Mouse (Mus musculus): ENCODE results near the gene Trappc6a.
"Not testable (repeated sequence)": the region's sequence is repeated elsewhere in the genome, so short reads cannot be mapped to it uniquely, and the experiment has no call there.

The Trappc6a gene

DNA sequence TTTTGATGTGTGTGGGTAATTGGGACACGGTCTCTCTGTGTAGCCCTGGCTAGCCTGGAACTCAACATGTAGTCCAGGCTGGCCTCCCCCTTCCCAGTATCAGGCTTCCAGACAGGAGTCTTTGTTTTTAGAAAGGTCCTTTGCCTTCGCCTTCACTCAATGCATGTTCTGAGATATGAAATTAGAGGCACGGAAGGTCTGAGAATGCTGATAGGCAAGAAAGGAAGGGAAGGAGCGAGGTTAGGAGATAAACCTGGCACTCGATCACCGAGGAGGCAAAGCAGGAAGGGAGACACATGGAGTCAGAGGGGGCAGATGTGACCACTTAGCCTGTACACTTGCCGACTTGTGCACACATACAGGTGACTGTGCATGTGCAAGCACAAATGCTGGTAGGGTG lies 21.6 kb upstream of the Trappc6a start:
- DNase-seq (ENCODE audit: extremely low read depth, low read depth, low spot score) = no peak

DNA sequence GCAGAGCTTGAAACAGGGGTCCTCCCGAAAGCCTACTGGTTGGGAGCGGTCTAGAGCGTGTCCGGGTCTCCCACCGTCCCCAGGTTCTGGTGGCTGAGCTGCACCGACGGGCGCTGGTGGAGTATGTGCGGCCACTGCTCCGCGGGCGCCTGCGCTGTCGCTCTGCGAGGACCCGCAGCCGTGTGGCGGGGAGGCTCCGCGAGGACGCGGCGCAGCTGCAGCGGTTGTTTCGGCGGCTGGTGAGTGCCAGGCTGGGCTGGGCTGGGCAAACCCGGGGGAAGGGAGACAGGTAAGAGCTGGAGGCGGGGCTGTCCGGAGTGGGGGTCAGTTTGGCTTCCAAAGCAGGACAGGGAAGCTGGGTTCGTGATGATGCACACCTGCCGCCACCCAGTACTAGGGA lies 18.7 kb upstream of the Trappc6a start:
- DNase-seq (ENCODE audit: extremely low read depth, low read depth, low spot score) = no peak

DNA sequence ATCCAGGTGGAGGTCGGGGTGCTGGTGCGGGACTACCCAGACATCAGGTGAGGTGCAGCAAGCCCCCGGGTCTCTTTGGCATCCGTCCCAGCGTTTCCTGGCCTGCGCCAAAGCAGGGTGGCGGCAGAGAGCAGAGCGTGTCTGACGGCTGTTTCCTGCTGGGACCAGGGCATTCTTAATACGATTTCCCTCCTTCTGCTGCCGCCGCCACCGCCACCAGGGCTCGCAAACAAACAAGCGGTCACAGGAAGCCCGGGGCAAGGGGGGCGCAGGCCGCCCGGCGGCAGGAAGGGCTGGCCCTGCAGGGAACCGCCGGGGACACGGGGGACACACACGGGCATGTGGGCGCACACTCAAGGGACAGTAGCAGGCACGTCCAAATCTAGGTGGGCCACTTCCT lies 16.5 kb upstream of the Trappc6a start:
- no peak for DNase-seq (ENCODE audit: extremely low read depth, low read depth, low spot score)

DNA sequence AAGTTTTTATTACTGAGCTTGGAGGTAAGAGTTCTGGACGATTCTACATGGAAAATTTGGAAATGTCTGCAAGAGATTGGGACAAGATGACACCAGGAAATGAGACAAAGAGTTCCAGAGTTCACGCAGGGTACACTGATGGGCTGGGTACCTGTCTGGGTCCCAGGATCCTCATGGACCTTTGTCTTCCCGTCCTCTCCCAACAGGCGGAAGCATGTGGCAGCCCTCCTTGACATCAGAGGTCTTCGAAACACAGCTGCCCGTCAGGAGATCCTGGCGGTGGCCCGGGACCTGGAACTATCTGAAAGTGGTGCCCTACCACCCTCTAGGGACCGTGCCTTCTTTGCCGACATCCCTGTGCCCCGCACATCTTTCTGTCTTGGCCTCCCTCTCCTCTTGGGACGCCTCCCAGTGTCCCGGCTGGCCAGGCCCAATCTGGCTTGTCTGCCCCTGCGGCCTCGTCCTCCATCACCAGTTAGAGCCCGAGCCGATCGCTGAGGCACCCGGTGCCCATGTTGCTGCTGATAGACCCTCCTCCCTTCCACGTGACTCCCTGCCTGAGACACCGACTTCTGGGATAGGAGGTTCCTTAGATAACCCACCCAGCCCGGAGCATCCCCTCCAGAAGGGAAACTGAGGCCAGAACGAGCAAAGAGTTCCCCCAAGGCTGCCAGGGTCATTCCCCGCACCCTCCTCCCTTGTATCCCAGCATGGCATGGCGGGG lies 13.3 kb upstream of the Trappc6a start:
- no peak for DNase-seq (ENCODE audit: extremely low read depth, low read depth, low spot score)

DNA sequence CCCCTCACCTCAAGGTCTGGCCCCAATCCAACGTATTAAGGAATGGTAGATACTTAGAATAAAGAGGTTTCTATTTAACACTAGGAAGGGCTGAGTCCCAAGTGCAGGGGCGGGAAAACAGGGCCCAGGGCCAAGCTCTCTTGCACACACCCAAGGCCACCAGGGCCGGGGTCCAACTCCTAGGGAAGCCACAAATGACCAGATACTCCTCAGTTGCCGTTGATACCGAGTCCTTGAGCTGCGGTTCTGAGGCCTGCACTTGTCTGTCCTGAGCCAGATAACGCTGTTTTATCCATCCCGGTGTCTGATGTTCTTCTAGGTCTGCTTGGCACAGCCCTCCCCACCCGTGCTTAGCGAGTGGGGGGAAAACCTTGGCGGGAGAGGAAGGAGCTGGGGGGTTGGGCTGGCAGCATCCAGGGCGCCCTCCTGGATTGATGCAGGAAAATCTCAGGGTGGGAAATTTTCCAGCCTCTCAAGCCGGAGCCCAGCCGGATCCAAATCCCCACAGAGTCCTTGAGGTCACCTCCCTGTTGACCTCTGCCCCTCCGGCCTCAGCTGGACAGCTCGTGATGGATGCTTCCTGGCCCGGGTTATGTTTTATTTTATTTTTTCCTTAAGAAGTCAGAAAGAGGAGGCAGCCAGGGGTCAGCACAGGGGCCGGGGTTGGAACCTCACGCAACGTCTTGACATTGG lies 12.5 kb upstream of the Trappc6a start:
- no peak for DNase-seq (ENCODE audit: extremely low read depth, low read depth, low spot score)

DNA sequence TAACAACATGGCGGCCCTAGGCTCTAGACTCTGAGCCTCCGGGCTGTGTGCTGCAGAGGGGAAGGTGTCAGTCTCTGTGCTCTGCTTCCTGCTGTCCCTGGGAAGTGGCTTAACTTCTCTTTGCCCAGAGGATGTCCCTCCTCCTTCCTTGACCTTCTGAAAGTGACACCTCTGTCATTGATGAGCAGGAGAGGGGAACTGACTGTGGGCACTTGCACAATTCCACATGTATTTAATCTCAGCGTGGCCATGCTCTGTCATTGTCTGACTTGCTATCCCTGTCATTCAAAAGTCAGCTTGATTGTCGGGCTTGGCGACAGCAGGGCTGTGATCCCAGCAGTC lies 12.0 kb upstream of the Trappc6a start:
- DNase-seq (ENCODE audit: extremely low read depth, low read depth, low spot score) = no peak

DNA sequence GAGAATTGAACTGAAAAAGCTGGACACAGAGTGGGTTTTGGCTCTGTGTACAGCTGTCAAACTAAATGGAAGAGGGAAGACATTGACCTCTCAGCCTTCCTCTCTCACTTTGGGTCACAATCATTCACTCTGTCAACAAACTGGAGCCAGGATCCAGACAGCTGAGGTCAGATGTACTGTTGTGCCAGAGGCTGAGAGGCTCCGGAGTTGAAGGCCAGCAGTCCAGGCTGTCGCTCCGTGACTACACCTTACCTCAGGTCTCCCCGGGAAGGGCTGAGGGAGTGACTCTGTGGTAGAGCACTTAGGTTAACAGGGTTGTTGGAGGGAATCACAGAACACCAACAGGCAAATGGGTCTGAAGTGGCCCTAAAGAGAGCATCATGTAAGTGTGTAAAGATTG lies 9.9 kb upstream of the Trappc6a start:
- no peak for DNase-seq (ENCODE audit: extremely low read depth, low read depth, low spot score)

DNA sequence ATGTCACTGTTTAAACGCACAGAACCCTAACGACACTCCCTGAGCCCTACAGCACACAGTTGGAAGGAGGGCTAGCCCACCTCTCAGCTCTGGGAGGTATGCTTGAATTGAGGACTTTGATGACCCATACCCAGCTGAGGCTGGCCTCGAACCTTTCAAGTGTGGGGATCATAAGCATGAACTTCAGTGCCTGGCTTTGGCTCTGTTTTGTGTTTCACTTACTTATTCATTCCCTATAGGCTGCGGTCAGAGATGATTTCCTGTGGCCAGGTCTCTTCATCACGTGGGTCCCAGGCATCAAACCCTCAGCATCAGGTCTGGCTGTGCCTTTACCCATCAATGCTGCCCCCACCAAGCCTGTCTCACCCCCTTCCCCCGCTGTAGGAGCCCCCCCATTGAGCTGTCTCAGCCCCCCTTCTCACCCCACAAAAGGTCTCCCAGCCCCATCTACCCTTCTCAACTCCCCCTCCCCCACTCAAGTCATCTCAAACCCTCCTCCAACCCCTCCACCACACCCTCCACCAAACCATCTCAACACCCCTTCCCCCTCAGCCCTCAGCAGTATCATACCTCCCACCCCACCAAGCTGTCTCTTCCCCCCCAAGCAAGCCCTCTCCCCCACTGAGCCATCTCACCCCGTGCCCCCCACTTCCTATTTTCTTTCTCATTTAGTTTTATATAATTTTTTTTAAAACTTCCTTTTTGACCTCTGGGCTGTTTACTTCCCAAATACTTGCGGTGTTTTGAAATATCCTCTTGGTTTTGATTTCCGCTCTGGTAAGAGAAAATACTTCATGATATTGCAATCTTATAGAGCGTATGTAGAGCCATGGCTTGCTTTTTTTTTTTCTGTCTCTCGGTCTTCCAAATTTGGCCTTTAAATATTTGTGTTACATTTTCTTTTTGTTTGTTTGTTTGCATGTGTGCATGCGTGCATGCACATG lies 7.5 kb upstream of the Trappc6a start:
- DNase-seq (ENCODE audit: extremely low read depth, low read depth, low spot score) = no peak

DNA sequence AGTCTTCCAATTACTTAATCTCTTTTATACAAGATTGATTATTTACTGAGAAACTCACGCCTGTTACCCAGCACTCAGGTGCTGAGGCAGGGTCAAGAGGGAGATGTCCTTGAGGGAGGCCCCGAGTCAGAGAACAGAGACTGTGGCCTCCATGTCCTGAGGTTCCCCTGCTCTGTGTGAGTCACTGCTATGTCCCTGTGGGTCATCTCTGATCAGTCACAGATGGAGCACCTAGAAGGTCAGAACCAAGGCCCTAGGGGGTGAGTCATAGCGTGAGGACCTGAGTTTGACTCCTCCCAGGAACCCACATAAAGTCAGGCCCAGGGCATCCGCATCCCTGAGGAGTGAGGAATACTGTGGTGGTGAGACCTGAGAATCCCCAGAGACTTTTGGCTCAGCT lies 6.5 kb upstream of the Trappc6a start:
- DNase-seq (ENCODE audit: extremely low read depth, low read depth, low spot score) = no peak

DNA sequence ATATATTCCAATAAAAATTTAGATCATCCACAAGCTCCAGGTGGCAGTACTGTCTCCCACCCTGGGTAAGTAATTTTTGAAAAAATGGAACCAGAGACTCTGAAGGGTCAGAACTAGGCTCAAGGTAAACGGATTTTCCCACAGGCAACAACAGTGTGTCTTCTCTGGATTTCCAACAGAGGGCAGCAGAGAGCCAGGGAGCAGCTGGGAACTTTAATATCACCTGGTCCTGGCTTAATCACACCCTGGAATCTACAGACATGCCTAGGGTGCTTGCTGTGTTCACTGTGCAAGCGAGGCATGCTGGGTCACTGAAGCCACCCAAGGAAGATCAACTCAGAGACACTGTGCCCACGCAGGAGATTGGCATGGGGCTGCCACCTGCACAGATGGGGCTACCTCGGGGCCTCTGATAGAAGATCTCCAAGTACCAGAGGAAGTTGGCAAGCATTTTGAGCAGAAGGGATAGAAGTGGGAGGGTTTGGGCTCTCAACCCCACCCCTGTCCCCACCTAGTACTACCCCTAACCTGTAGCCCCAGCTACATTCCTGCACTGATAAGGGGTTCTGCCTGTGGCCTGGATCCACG lies 4.6 kb upstream of the Trappc6a start:
- peak; percentile 34 for DNase-seq (ENCODE audit: extremely low read depth, low read depth, low spot score)

DNA sequence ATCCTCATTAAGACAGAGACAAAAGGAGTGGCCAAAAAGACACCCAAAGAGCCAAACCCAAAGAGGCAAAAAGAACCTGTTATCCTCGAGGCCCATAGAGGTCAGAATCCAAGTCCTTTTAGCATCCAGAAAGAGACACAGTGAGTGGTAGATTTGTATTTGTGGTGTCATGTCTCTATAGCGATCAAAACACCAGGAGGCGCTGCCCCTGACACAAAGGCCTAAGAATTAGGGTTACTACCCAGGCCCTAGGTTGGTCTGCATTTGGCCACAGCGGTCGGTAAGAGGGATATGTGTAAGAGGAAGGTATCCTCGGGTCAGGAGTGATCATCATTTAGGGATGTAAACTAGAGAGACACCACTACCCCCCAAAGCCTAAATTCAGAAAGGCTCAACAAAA lies 1.9 kb upstream of the Trappc6a start:
- no peak for DNase-seq (ENCODE audit: extremely low read depth, low read depth, low spot score)

DNA sequence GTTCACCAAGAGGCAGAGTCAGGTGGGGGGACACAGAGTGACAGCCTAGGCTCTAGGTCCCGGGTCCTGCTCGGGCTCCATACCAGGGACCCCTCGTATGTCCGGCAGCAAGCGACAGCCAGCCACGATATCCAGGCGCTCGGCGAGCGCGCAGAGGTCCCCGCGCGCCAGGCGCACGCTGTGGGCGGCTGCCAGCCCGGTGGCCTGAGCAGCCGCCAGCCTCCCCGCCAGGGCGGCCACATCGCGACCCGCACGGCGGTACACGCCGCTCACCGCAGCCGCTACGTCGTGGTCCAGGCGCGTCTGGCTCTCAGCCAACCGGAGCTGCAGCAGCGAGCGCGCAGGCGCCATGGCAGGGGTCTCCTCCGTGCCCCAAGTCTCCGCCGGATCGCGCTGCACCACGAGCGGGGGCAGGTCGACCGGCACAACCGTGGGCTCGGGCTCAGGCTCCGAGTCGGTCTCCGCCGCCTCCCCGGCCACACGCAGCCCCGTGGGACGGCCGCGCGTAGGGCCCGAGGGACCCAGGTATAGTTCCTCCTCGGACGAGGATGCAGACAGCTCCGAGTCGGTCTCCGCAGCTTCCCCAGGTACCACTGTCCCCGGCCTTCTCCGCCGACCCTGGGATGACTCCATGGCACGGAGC lies 1.1 kb upstream of the Trappc6a start:
- DNase-seq (ENCODE audit: extremely low read depth, low read depth, low spot score) = no peak

DNA sequence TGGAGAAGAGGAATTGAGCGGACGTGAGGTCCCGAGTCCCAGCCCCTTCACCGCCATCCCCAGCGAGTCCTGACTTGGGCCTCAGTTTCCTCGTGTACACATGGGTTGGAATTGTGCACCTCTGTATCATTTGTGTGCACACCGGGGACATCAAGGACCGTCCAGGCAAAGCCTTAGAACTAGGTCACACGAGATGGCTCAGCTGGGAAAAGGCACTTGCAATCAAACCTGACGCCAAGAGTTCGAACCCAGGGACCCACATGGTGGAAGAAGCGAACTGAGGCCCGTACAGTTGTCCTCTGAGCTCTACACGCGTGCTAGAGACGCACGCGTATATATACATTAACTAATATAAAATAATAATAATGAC lies 598 bp upstream of the Trappc6a start:
- no peak for DNase-seq (ENCODE audit: extremely low read depth, low read depth, low spot score)

DNA sequence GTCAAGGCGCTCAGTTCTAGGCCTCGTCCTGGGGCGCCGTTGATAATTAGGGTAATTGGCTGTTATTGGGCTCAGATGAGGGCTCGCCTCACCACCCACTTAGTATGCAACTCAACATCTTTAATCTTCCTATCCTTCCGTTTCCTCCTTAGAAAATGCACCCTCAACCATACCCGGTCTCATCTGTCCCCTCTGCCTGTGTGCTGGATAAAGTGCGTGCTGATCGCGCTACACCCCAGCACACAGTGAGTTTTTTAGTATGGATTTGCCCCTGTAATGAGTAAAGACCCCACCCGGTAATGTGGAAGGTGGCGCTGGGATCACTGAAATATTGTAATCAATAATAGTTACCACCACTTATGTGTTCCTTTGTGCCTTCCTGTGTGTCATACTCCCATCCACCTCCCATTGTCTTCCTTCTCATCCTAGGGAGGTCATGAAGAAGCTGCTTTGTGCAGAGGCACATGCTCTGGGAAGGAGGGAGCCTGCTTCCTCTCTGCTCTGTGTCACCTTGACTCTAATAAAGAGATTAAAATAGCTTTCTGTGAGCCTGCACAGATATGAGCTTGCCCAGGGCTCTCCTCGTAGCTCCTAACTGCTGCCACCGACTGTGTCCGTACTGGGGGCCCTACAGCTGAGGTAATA lies 851 bp downstream of the Trappc6a start:
- no peak for DNase-seq (ENCODE audit: extremely low read depth, low read depth, low spot score)

DNA sequence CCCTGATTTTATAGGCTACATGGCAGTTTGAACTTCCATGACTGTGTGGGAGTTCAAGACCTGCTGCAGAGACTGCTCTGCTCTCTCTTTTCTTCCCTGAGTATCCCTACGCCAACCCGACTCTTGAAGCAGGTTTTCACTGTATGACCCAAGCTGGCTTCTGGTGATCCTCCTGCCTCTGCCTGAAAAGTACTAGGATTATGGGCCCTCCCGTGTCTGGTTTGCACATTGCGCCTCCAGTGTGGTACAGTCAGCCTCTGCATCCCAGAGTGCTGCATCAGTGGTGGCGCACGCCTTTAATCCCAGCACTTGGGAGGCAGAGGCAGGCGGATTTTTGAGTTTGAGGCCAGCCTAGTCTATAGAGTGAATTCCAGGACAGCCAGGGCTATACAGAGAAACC lies 1.6 kb downstream of the Trappc6a start:
- no peak for DNase-seq (ENCODE audit: extremely low read depth, low read depth, low spot score)

DNA sequence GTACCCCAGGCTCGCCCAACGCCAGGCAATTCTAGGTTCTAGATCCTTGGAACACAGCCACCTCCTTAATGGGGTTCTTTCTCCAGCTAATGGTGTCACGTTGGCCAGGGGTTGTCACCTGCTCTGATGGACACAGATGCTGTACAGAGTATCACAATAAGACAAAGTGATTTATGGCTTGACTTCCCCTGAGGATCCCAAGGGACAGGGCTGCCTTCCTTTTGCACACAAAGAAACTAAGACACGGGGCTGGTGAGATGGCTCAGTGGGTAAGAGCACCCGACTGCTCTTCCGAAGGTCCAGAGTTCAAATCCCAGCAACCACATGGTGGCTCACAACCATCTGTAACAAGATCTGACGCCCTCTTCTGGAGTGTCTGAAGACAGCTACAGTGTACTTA lies 3.7 kb downstream of the Trappc6a start:
- DNase-seq (ENCODE audit: extremely low read depth, low read depth, low spot score) = not testable (repeated sequence)

DNA sequence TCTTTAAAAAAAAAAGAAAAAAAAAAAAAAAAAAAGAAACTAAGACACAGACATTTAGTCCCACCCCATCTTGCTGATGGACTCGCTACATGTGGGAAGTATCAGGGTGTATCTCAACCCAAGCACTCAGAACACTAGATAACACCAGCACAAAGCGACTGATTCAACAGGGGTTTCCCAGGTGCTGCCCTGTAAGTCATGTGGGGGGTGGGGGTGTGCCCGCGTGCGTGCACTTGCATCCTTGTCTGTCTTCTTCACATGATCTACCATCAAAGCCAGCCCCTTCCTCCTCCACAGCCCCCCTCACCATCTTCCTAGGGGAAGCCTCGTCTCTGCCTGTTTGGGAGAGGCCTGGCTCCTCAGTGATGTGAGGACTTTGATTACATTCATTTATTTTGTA lies 4.2 kb downstream of the Trappc6a start:
- DNase-seq (ENCODE audit: extremely low read depth, low read depth, low spot score) = no peak

DNA sequence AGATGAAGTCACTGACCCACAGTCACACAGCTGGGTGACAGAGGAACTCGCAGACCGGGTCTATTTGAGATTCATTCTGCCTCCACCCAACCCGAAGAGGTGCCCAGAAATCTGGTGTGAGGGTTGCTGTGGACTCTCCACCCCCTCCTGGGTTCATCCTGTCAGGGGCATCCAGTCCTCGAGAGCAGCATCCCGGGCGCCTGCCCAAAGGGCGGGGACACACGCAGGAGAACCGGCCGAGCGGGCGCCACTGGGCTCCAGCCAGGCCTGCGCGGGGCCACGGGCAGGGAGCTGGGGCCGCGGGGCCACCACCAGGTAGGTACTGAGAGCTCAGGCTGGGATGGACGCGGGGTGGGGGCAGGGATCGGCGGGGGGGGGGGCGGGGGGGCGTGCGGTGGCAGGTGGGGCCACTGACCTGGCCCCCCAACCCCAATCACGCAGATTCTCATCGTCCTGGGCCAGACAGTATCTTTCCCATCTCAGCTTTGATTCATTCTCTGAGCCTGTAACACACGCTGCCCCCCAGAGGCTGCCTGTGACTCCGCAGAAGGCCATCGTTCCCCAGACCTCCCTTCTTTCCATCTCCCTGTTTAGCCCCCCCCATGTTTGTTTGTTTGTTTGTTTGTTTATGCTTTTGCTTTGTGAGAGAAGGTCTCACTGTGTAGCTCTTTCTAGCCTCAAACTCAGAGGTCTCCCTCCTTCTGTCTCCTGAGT lies 9.6 kb downstream of the Trappc6a start, which contains the start of gene Nkpd1:
Gene Nkpd1 (plus strand): TSS at position 187 of the 714 bp plus-strand sequence.
- DNase-seq (ENCODE audit: extremely low read depth, low read depth, low spot score) = no peak

DNA sequence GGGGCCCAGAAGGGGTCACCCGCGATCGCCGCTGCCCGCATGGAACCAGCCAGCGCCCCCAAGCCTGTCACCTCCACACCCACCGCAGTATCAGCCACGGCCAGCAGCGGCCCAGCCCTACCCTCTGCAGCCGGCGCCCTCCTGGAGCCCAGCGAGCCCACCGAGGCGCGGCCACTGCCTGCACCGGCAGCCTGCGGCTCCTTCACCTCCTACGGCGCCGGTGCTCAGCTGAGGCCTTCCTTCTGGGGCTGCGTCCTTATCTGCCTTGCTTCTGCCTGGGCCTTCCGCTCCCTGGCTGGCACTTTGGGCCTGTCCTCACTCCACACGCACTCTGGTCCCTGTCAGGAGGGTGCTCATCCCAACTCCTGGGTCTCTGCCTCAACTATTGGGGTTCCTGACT lies 11.8 kb downstream of the Trappc6a start:
- DNase-seq (ENCODE audit: extremely low read depth, low read depth, low spot score) = no peak
